Mouse (Mus musculus): ENCODE data around the gene Eif4ebp2. TPM values are rescaled to one million over a fixed set of nuclear protein-coding genes. Genes with fewer than 3 reads are reported as not detected.

The Eif4ebp2 gene
- polyA plus RNA-seq, 1 experiment, result 44.4 TPM

- H3ac ChIP-seq (ENCODE audit: control insufficient read depth, insufficient read length), result no peak overlapping the region
- H3K4me3 ChIP-seq, result no peak overlapping the region
- H3K36me3 ChIP-seq (ENCODE audit: control insufficient read depth, insufficient read depth), result no peaks in the 10 kb centered on the region
- no peaks in the 10 kb centered on the region for H3K27me3 ChIP-seq (ENCODE audit: control insufficient read depth, insufficient read depth, insufficient read length)
- TF ChIP-seq SRF (IDR thresholded peaks at IDR 0.05; ENCODE audit: control insufficient read depth, insufficient read length, low read depth) (no peak), CEBPB (IDR thresholded peaks at IDR 0.05; ENCODE audit: insufficient read depth, poor library complexity, severe bottlenecking) (no peak), TCF12 (IDR thresholded peaks at IDR 0.05; ENCODE audit: insufficient read depth, poor library complexity, severe bottlenecking) (no peak)
- H3K79me2 ChIP-seq (ENCODE audit: control insufficient read depth, insufficient read depth), result peaks cover 96% of the 10 kb centered on the region
- no peak overlapping the region for H3K4me2 ChIP-seq (ENCODE audit: low read depth)
These were observed 4.7 kb downstream of the Eif4ebp2 start for GRCm38 (mm10) chr10:61447581-61448353.

- TF ChIP-seq CEBPB (IDR thresholded peaks at IDR 0.05; ENCODE audit: insufficient read depth, poor library complexity, severe bottlenecking) (no peak), MYOD1 (IDR thresholded peaks at IDR 0.05; ENCODE audit: control insufficient read depth in 1 of 3, insufficient read length in 2 of 3, low read depth in 2 of 3) (no peak)
- no peaks in the 10 kb centered on the region for H3K27me3 ChIP-seq (ENCODE audit: control insufficient read depth, insufficient read depth, insufficient read length)
- no peaks in the 10 kb centered on the region for H3K36me3 ChIP-seq (ENCODE audit: control insufficient read depth, insufficient read depth)
- no peak overlapping the region for H3K4me3 ChIP-seq
- H3ac ChIP-seq (ENCODE audit: control insufficient read depth, insufficient read length), result no peak overlapping the region
- H3K79me2 ChIP-seq (ENCODE audit: control insufficient read depth, insufficient read depth), result peaks cover 100% of the 10 kb centered on the region
- H3K4me2 ChIP-seq (ENCODE audit: low read depth), result no peak overlapping the region
These were observed 7.4 kb downstream of the Eif4ebp2 start for GRCm38 (mm10) chr10:61445016-61445415.

GRCm38 (mm10) chr10:61443876-61444275 lies 8.6 kb downstream of the Eif4ebp2 start:
- peaks cover 100% of the 10 kb centered on the region for H3K79me2 ChIP-seq (ENCODE audit: control insufficient read depth, insufficient read depth)
- H3K4me3 ChIP-seq, result no peak overlapping the region
- no peak overlapping the region for H3ac ChIP-seq (ENCODE audit: control insufficient read depth, insufficient read length)
- peak overlapping the region; percentile 8 for H3K4me2 ChIP-seq (ENCODE audit: low read depth)
- TF ChIP-seq POLR2A (IDR thresholded peaks at IDR 0.05; ENCODE audit: insufficient read length, low read depth) (no peak), TCF3 (IDR thresholded peaks at IDR 0.05; ENCODE audit: insufficient read length, low read depth) (no peak), REST (IDR thresholded peaks at IDR 0.05; ENCODE audit: insufficient read depth, insufficient read length) (no peak), USF1 (IDR thresholded peaks at IDR 0.05; ENCODE audit: low read depth) (no peak), POLR2AphosphoS2 (IDR thresholded peaks at IDR 0.05; ENCODE audit: insufficient read length, low read depth) (no peak)
- no peaks in the 10 kb centered on the region for H3K27me3 ChIP-seq (ENCODE audit: control insufficient read depth, insufficient read depth, insufficient read length)
- H3K36me3 ChIP-seq (ENCODE audit: control insufficient read depth, insufficient read depth), result no peaks in the 10 kb centered on the region

DNA sequence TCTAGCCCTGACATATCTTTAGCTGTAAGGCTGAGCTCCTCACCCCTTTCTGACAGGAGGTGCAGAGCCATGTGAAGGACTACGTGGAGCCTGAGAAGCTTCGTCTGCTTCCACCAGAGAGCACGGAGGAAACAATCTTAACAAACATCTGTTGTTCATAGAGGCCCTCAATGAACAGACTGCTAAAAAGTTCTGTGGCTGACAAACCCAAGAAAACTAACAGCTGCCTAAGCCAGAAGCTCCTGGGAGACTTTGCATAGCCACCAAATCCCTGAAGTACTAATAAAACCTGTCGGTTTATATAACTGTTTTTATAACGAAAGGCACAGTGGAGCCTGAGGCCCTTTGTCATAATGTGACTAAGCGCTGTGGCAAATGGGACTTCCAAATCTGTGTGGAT lies 9.0 kb downstream of the Eif4ebp2 start:
- H3K36me3 ChIP-seq (ENCODE audit: control insufficient read depth, insufficient read depth), result no peaks in the 10 kb centered on the region
- TF ChIP-seq USF1 (IDR thresholded peaks at IDR 0.05; ENCODE audit: low read depth) (no peak), MYOG (IDR thresholded peaks at IDR 0.05; ENCODE audit: control insufficient read depth in 1 of 3, insufficient read depth in 1 of 3, insufficient read length in 2 of 3, low read depth in 2 of 3) (peak in 1 of 3 experiments; percentile 10)

DNA sequence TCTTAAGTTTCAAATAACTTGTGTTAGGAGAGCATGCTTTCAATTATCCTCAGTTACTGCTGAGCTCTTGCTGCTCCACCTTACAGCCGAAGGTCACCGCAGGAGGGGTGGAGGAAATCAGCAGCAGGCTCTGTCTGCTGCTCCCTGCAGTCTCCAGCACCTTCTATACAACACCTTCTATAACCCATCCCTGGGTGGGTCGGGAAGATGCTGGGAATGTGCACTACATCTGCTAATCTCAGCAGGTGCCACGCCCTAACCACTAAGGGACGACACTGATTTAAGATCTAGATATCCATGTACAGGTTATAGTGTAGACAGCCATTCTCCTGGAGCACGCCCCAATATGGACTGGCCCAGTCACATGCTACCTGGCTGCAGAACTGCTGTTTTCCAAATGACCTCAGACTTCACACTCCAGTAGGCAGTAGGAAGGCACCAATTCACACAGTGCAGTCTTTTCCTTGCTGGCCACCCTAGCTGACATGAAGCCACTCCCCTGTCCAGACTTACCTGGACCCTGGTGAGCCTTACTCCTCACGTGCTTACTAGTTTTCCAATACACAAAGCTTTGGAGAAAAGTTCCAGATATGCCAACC lies 12.2 kb downstream of the Eif4ebp2 start:
- Histone ChIP-seq H3K4me2 (ENCODE audit: low read depth) (no peak overlapping the region), H3ac (ENCODE audit: control insufficient read depth, insufficient read length) (no peak overlapping the region), H3K36me3 (ENCODE audit: control insufficient read depth, insufficient read depth) (no peaks in the 10 kb centered on the region), H3K4me3 (no peak overlapping the region), H3K79me2 (ENCODE audit: control insufficient read depth, insufficient read depth) (peaks cover 94% of the 10 kb centered on the region), H3K27me3 (ENCODE audit: control insufficient read depth, insufficient read depth, insufficient read length) (no peaks in the 10 kb centered on the region)
- TF ChIP-seq POLR2A (IDR thresholded peaks at IDR 0.05; ENCODE audit: insufficient read length, low read depth) (no peak), MYOD1 (IDR thresholded peaks at IDR 0.05; ENCODE audit: control insufficient read depth in 1 of 3, insufficient read length in 2 of 3, low read depth in 2 of 3) (no peak), TCF3 (IDR thresholded peaks at IDR 0.05; ENCODE audit: insufficient read length, low read depth) (no peak), MAX (IDR thresholded peaks at IDR 0.05; ENCODE audit: low read depth) (no peak), CEBPB (IDR thresholded peaks at IDR 0.05; ENCODE audit: insufficient read depth, poor library complexity, severe bottlenecking) (no peak), POLR2AphosphoS2 (IDR thresholded peaks at IDR 0.05; ENCODE audit: insufficient read length, low read depth) (no peak), TCF12 (IDR thresholded peaks at IDR 0.05; ENCODE audit: insufficient read depth, poor library complexity, severe bottlenecking) (no peak), SRF (IDR thresholded peaks at IDR 0.05; ENCODE audit: control insufficient read depth, insufficient read length, low read depth) (no peak)

More for the DNA sequence above, 9.0 kb downstream of the Eif4ebp2 start:
- H3K79me2 ChIP-seq (ENCODE audit: control insufficient read depth, insufficient read depth), result peaks cover 100% of the 10 kb centered on the region
- no peaks in the 10 kb centered on the region for H3K27me3 ChIP-seq (ENCODE audit: control insufficient read depth, insufficient read depth, insufficient read length)
- peak overlapping the region; percentile 8 for H3K4me2 ChIP-seq (ENCODE audit: low read depth)
- H3K4me3 ChIP-seq, result no peak overlapping the region
- no peak overlapping the region for H3ac ChIP-seq (ENCODE audit: control insufficient read depth, insufficient read length)

GRCm38 (mm10) chr10:61431375-61431774 lies 21.1 kb downstream of the Eif4ebp2 start:
- Histone ChIP-seq H3K4me3 (no peak overlapping the region), H3ac (ENCODE audit: control insufficient read depth, insufficient read length) (no peak overlapping the region), H3K27me3 (ENCODE audit: control insufficient read depth, insufficient read depth, insufficient read length) (no peaks in the 10 kb centered on the region), H3K36me3 (ENCODE audit: control insufficient read depth, insufficient read depth) (peaks cover 29% of the 10 kb centered on the region), H3K4me2 (ENCODE audit: low read depth) (no peak overlapping the region), H3K79me2 (ENCODE audit: control insufficient read depth, insufficient read depth) (peaks cover 11% of the 10 kb centered on the region)
- TF ChIP-seq TCF12 (IDR thresholded peaks at IDR 0.05; ENCODE audit: insufficient read depth, poor library complexity, severe bottlenecking) (no peak), MYOD1 (IDR thresholded peaks at IDR 0.05; ENCODE audit: control insufficient read depth in 1 of 3, insufficient read length in 2 of 3, low read depth in 2 of 3) (no peak), MAX (IDR thresholded peaks at IDR 0.05; ENCODE audit: low read depth) (no peak), USF1 (IDR thresholded peaks at IDR 0.05; ENCODE audit: low read depth) (no peak), POLR2AphosphoS2 (IDR thresholded peaks at IDR 0.05; ENCODE audit: insufficient read length, low read depth) (no peak), POLR2A (IDR thresholded peaks at IDR 0.05; ENCODE audit: insufficient read length, low read depth) (no peak), E2F4 (IDR thresholded peaks at IDR 0.05; ENCODE audit: insufficient read depth) (no peak), CEBPB (IDR thresholded peaks at IDR 0.05; ENCODE audit: insufficient read depth, poor library complexity, severe bottlenecking) (no peak), TCF3 (IDR thresholded peaks at IDR 0.05; ENCODE audit: insufficient read length, low read depth) (no peak)
